Mouse (Mus musculus) limb, embryonic 15.5 days (tissue): Measurements from ENCODE around the gene Cox7a2l. TPM values are rescaled to one million over a fixed set of nuclear protein-coding genes. Genes with fewer than 3 reads are reported as not detected.

ENCODE experiments used
- ATAC-seq: fragments of 200-750 bp; cut with Nextera tagmentation; 2 replicates; pipeline ENCODE4 v1.8.0; 2017; ENCODE audit warnings: low read depth, moderate TSS enrichment; ENCODE audit not compliant: insufficient number of reproducible peaks, low FRiP score, low TSS enrichment
- H3K27ac ChIP-seq: fragments of 300-500 bp; sonication (generic); 2 replicates; pipeline ENCODE4 v1.5.1; 2015; ENCODE audit warnings: moderate library complexity, mild to moderate bottlenecking, inconsistent platforms
- H3K27me3 ChIP-seq: fragments of 300-500 bp; sonication (generic); 2 replicates; pipeline ENCODE4 v1.6.1; 2015; ENCODE audit warnings: inconsistent platforms
- H3K36me3 ChIP-seq: fragments of 300-500 bp; sonication (generic); 2 replicates; pipeline ENCODE4 v1.6.1; 2015; ENCODE audit warnings: inconsistent platforms
- H3K4me1 ChIP-seq: fragments of 300-500 bp; sonication (generic); 2 replicates; pipeline ENCODE4 v1.6.1; 2015; ENCODE audit warnings: inconsistent platforms
- H3K4me2 ChIP-seq: fragments of 300-500 bp; sonication (generic); 2 replicates; pipeline ENCODE4 v1.6.1; 2015; ENCODE audit warnings: mild to moderate bottlenecking, inconsistent platforms
- H3K4me3 ChIP-seq: fragments of 300-500 bp; sonication (generic); 2 replicates; pipeline ENCODE4 v1.5.1; 2015; ENCODE audit warnings: mild to moderate bottlenecking, inconsistent platforms
- H3K9ac ChIP-seq: fragments of 300-500 bp; sonication (generic); 2 replicates; pipeline ENCODE4 v1.6.1; 2015; ENCODE audit warnings: inconsistent platforms
- H3K9me3 ChIP-seq: fragments of 300-500 bp; sonication (generic); 2 replicates; pipeline ENCODE4 v1.6.1; 2016; ENCODE audit warnings: inconsistent platforms
- WGBS: fragments of 180-500 bp; shearing (Covaris S2); methylation state at CpG from one replicate; pipeline ENCODE4 v1.1.7; 2015; 5-methylcytosine and 5-hydroxymethylcytosine counted together
- polyA plus RNA-seq: library from polyadenylated mRNA; unstranded; fragments of >200 nt; fragmentation: Nextera tagmentation; extraction: Ambion mirVana; gene quantifications from 2 replicates; pipeline ENCODE4 v1.2.1, GENCODE M21; 2015

Cox7a2l gene
- polyA plus RNA-seq, 1 experiment from 2014 or later = 145 TPM

DNA sequence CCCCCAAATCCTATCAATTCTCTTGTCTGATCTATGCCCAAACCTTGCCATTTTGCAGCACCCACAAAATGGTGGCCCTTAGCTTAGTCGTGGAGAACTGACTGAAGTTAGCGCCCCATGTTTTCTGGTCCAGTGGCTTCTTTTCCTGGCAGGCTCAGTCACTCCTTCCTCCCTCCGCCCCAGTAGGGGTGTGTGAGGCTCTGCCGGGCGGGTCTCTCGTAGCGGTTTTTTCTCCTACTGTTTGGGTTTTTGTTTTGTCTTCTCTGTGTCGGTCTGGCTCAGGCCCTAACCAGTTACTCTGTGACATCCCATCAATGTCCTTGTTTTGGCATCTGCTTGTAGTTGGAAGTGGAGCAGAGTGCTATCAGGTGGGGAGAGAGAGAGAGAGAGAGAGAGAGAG, 8.5 kb upstream of the Cox7a2l start:
- H3K4me2 ChIP-seq = no peak overlapping the region
- H3K4me1 ChIP-seq = peaks cover 23% of the 10 kb centered on the region
- no peaks in the 10 kb centered on the region for H3K36me3 ChIP-seq
- no peak overlapping the region for H3K27ac ChIP-seq
- no peak overlapping the region for H3K4me3 ChIP-seq
- WGBS = 20% methylated on average over 8 of the region's 8 CpGs
- H3K9ac ChIP-seq = no peak overlapping the region
- H3K27me3 ChIP-seq = peaks cover 5% of the 10 kb centered on the region; the same call in 1 of the 2 replicates
- ATAC-seq = no peak
- H3K9me3 ChIP-seq = no peaks in the 10 kb centered on the region

- H3K4me2 ChIP-seq = no peak overlapping the region
- H3K36me3 ChIP-seq = no peaks in the 10 kb centered on the region
- WGBS = 52% methylated on average over 7 of the region's 7 CpGs
- H3K9me3 ChIP-seq = no peaks in the 10 kb centered on the region
- no peak overlapping the region for H3K9ac ChIP-seq
- H3K4me3 ChIP-seq = no peak overlapping the region
- peaks cover 5% of the 10 kb centered on the region; the same call in 1 of the 2 replicates for H3K27me3 ChIP-seq
- ATAC-seq = no peak
- H3K27ac ChIP-seq = no peak overlapping the region
- peaks cover 23% of the 10 kb centered on the region for H3K4me1 ChIP-seq
Measured at GRCm38 (mm10) chr17:83524753-83525152, 7.6 kb upstream of the Cox7a2l start.

GRCm38 (mm10) chr17:83522590-83523379, 5.7 kb upstream of the Cox7a2l start:
- 61% methylated on average over 7 of the region's 7 CpGs for WGBS

GRCm38 (mm10) chr17:83521881-83522280, 4.8 kb upstream of the Cox7a2l start:
- 90% methylated on average over 4 of the region's 4 CpGs for WGBS
- no peak for ATAC-seq
- H3K4me3 ChIP-seq = no peak overlapping the region
- H3K27me3 ChIP-seq = peaks cover 5% of the 10 kb centered on the region; the same call in 1 of the 2 replicates
- no peaks in the 10 kb centered on the region for H3K9me3 ChIP-seq
- no peak overlapping the region for H3K4me2 ChIP-seq
- H3K9ac ChIP-seq = no peak overlapping the region
- no peak overlapping the region for H3K27ac ChIP-seq
- no peaks in the 10 kb centered on the region for H3K36me3 ChIP-seq
- H3K4me1 ChIP-seq = 0 out of 2 replicates have a peak, but pooled peaks cover 6% of the 10 kb centered on the region

More at GRCm38 (mm10) chr17:83522590-83523379, 5.7 kb upstream of the Cox7a2l start:
- no peak overlapping the region for H3K27ac ChIP-seq
- peaks cover 5% of the 10 kb centered on the region; the same call in 1 of the 2 replicates for H3K27me3 ChIP-seq
- ATAC-seq = no peak
- no peak overlapping the region for H3K4me3 ChIP-seq
- no peak overlapping the region for H3K9ac ChIP-seq
- H3K36me3 ChIP-seq = no peaks in the 10 kb centered on the region
- H3K4me2 ChIP-seq = no peak overlapping the region
- H3K9me3 ChIP-seq = no peaks in the 10 kb centered on the region
- H3K4me1 ChIP-seq = peaks cover 15% of the 10 kb centered on the region

- H3K27ac ChIP-seq = peak overlapping the region; percentile 82
- H3K9me3 ChIP-seq = no peaks in the 10 kb centered on the region
- no peaks in the 10 kb centered on the region for H3K36me3 ChIP-seq
- ATAC-seq = peak; percentile 99
- peak overlapping the region; percentile 62 for H3K4me2 ChIP-seq
- no peaks in the 10 kb centered on the region for H3K27me3 ChIP-seq
- peak overlapping the region; percentile 90 for H3K9ac ChIP-seq
- H3K4me3 ChIP-seq = peak overlapping the region; percentile 86
- H3K4me1 ChIP-seq = peaks cover 16% of the 10 kb centered on the region
- WGBS = under 1% methylated on average over 33 of the region's 33 CpGs
Measured at GRCm38 (mm10) chr17:83514213-83514701, 2.9 kb downstream of the Cox7a2l start.

- peak overlapping the region; percentile 90 for H3K9ac ChIP-seq
- H3K4me3 ChIP-seq = peak overlapping the region; percentile 86
- no peaks in the 10 kb centered on the region for H3K36me3 ChIP-seq
- no peak for ATAC-seq
- H3K9me3 ChIP-seq = no peaks in the 10 kb centered on the region
- peaks cover 16% of the 10 kb centered on the region for H3K4me1 ChIP-seq
- WGBS = 2% methylated on average over 24 of the region's 24 CpGs
- no peaks in the 10 kb centered on the region for H3K27me3 ChIP-seq
- H3K4me2 ChIP-seq = peak overlapping the region; percentile 62
- peak overlapping the region; percentile 82 for H3K27ac ChIP-seq
Measured at GRCm38 (mm10) chr17:83513655-83514212, 3.4 kb downstream of the Cox7a2l start.

DNA sequence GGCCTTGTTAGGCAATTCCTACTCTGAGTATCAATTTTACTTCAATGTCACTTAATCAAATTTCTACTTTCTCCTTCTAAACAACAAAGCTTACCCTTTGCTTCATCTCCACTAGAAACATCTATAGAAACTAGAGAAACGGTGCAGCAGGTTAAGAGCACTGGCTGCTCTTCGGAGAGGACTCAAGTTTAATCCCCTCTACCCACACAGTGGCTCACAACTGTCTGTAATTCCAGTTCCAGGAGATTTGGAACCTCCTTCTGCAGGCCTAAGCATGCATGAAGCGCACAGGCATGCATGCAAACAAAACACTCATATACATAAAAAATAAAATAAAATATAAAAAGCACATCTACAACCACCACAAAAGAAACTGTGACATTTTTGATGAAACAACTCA, 5.0 kb downstream of the Cox7a2l start:
- no peak overlapping the region; the same call in 1 of the 2 replicates for H3K4me2 ChIP-seq

DNA sequence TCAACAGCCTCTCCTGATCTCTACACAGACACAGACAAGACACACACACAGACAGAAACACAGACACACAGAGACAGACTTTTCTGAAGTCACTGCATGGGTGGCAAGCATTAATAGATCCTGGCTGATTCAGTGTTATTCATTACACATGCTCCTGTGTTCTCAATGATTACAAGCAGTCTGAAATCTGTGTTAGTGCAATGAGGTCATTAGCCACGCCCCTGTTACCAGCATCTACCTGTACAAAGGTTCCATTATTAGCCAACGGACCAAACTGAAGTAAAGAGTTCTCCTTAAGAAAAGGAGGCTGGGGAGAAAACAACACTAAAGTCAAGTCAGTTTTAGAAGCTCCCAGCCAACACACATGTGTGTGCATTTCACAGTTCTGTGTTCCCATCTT, 13.4 kb downstream of the Cox7a2l start:
- H3K27ac ChIP-seq = no peak overlapping the region
- H3K4me1 ChIP-seq = no peaks in the 10 kb centered on the region
- H3K36me3 ChIP-seq = peaks cover 42% of the 10 kb centered on the region
- 76% methylated on average over 2 of the region's 2 CpGs for WGBS
- no peaks in the 10 kb centered on the region for H3K27me3 ChIP-seq
- H3K9ac ChIP-seq = no peak overlapping the region
- H3K4me3 ChIP-seq = no peak overlapping the region
- ATAC-seq = no peak
- no peaks in the 10 kb centered on the region for H3K9me3 ChIP-seq
- no peak overlapping the region for H3K4me2 ChIP-seq

More for the DNA sequence above, 5.0 kb downstream of the Cox7a2l start:
- H3K9me3 ChIP-seq = no peaks in the 10 kb centered on the region
- H3K4me1 ChIP-seq = peaks cover 16% of the 10 kb centered on the region
- 0 out of 2 replicates have a peak overlapping the region, but pooled peaks have one; percentile 86 for H3K4me3 ChIP-seq
- 85% methylated on average over 3 of the region's 3 CpGs for WGBS
- no peak overlapping the region for H3K9ac ChIP-seq
- H3K27me3 ChIP-seq = no peaks in the 10 kb centered on the region
- no peak overlapping the region for H3K27ac ChIP-seq
- ATAC-seq = no peak
- H3K36me3 ChIP-seq = 0 out of 2 replicates have a peak, but pooled peaks cover 2% of the 10 kb centered on the region

- WGBS = 88% methylated on average over 4 of the region's 4 CpGs
- Histone ChIP-seq H3K4me2 (no peak overlapping the region), H3K4me1 (no peaks in the 10 kb centered on the region), H3K4me3 (no peak overlapping the region), H3K36me3 (peaks cover 56% of the 10 kb centered on the region), H3K27ac (no peak overlapping the region), H3K27me3 (no peaks in the 10 kb centered on the region), H3K9me3 (no peaks in the 10 kb centered on the region), H3K9ac (no peak overlapping the region)
- no peak for ATAC-seq
Measured at GRCm38 (mm10) chr17:83499692-83500091, 17.4 kb downstream of the Cox7a2l start.

- WGBS = 89% methylated on average over 5 of the region's 5 CpGs
- ATAC-seq = no peak
- peaks cover 56% of the 10 kb centered on the region for H3K36me3 ChIP-seq
- H3K27me3 ChIP-seq = no peaks in the 10 kb centered on the region
- H3K9ac ChIP-seq = no peak overlapping the region
- no peak overlapping the region for H3K4me3 ChIP-seq
- no peak overlapping the region for H3K4me2 ChIP-seq
- H3K4me1 ChIP-seq = no peaks in the 10 kb centered on the region
- H3K27ac ChIP-seq = no peak overlapping the region
- H3K9me3 ChIP-seq = no peaks in the 10 kb centered on the region
Measured at GRCm38 (mm10) chr17:83498889-83499288, 18.2 kb downstream of the Cox7a2l start.

DNA sequence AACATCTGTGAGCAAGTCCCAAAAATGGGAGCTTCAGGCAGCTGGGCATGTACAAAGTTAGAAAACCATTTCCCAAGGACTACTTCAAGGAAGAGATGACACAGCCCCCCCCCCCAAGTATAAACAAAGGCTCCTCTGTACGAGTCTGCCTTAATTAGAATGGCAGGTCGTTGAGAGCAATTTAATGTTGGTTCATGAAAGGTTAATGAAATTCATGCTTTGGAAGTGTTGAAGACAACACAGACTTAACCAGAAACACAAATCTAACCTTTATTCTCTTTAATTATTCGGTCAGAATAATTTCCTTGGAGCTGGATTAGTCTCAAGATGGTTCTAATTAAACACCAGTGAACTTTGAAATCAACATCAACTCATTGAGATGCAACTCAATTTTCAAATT, 29.4 kb downstream of the Cox7a2l start:
- H3K36me3 ChIP-seq = no peaks in the 10 kb centered on the region
- H3K27ac ChIP-seq = no peak overlapping the region
- H3K9me3 ChIP-seq = no peaks in the 10 kb centered on the region
- H3K4me2 ChIP-seq = no peak overlapping the region
- H3K4me1 ChIP-seq = no peaks in the 10 kb centered on the region
- H3K4me3 ChIP-seq = no peak overlapping the region
- ATAC-seq = no peak
- no peak overlapping the region for H3K9ac ChIP-seq
- H3K27me3 ChIP-seq = no peaks in the 10 kb centered on the region
- WGBS = 44% methylated on average over 3 of the region's 3 CpGs

DNA sequence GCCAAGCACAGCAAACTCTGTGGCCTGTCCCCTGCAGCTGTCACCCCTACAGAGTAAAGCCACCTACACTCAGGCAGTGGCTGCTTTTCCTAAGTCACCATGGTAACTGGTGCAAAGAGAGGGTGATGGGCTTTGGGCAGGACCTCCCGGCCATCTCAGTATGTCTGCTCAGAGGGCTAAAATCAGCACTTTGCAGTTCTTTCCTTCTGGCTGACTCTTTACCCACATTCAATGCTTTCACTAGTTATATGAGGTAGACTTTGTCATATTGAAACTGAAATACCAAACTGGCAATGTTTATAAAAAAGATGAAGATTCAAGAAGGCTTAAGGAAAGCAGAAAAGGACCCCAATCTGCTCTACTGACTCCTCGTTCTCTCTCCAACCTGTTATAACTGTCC, 33.3 kb downstream of the Cox7a2l start:
- Histone ChIP-seq H3K27me3 (no peaks in the 10 kb centered on the region), H3K36me3 (peaks cover 29% of the 10 kb centered on the region), H3K9ac (no peak overlapping the region), H3K4me2 (no peak overlapping the region), H3K27ac (no peak overlapping the region), H3K9me3 (no peaks in the 10 kb centered on the region), H3K4me1 (no peaks in the 10 kb centered on the region), H3K4me3 (no peak overlapping the region)
- no peak for ATAC-seq
- WGBS = 81% methylated on average over 2 of the region's 2 CpGs
